Mouse (Mus musculus): Measurements from ENCODE around the gene Slc10a7.

- TF ChIP-seq CTCF (IDR thresholded peaks at IDR 0.05; ENCODE audit: borderline replicate concordance, insufficient read depth, low read length), result no peak
- TF ChIP-seq POLR2A (IDR thresholded peaks at IDR 0.05; ENCODE audit: low read depth, low read length), result no peak
These were observed 55.1 kb downstream of the Slc10a7 start for GRCm38 (mm10) chr8:78564200-78564599.

Data from embryonic fibroblast, embryonic 13.5 days (primary cell).